Mouse (Mus musculus) olfactory bulb, adult 2 months (tissue): ENCODE results near the gene Nfkbia. TPM values are rescaled to one million over a fixed set of nuclear protein-coding genes. Genes with fewer than 3 reads are reported as not detected.
A peak's percentile ranks its signal among the peaks of the same experiment; 100 is the strongest.

Experiments used
- H3K27ac ChIP-seq: fragments of 200-500 bp; 2 replicates; pipeline ENCODE4 v1.5.1; 2012; ENCODE audit warnings: low read depth, low read length; ENCODE audit not compliant: insufficient read depth
- H3K4me1 ChIP-seq: fragments of 200-500 bp; 2 replicates; pipeline ENCODE4 v1.6.1; 2012; ENCODE audit warnings: low read length; ENCODE audit not compliant: control insufficient read depth, insufficient read depth
- H3K4me3 ChIP-seq: fragments of 200-500 bp; 2 replicates; pipeline ENCODE4 v1.5.1; 2012; ENCODE audit warnings: mild to moderate bottlenecking, low read depth, low read length, moderate library complexity; ENCODE audit not compliant: insufficient read depth
- CTCF ChIP-seq: fragments of 200-500 bp; IDR thresholded peaks from 2 replicates; pipeline ENCODE4 v1.5.1; 2012; ENCODE audit warnings: low read depth, mild to moderate bottlenecking, low read length, moderate library complexity; ENCODE audit not compliant: insufficient read depth
- POLR2A ChIP-seq: fragments of 200-500 bp; IDR thresholded peaks from 2 replicates; pipeline ENCODE4 v1.6.1; 2012; ENCODE audit warnings: mild to moderate bottlenecking, low read depth, low read length, moderate library complexity; ENCODE audit not compliant: insufficient read depth
- WGBS: fragments of 180-500 bp; shearing (Covaris S2); methylation state at CpG from one replicate; pipeline ENCODE4 v1.1.7; 2018; 5-methylcytosine and 5-hydroxymethylcytosine counted together
- polyA plus RNA-seq: library from polyadenylated mRNA; stranded (reverse); fragments of >200 nt; gene quantifications from 2 replicates; pipeline ENCODE4 v1.2.4, GENCODE M21; 2012; ENCODE audit warnings: low replicate concordance; ENCODE audit not compliant: missing spikeins, insufficient read depth, insufficient read length

The Nfkbia gene
- polyA plus RNA-seq, 1 experiment = not detected

DNA sequence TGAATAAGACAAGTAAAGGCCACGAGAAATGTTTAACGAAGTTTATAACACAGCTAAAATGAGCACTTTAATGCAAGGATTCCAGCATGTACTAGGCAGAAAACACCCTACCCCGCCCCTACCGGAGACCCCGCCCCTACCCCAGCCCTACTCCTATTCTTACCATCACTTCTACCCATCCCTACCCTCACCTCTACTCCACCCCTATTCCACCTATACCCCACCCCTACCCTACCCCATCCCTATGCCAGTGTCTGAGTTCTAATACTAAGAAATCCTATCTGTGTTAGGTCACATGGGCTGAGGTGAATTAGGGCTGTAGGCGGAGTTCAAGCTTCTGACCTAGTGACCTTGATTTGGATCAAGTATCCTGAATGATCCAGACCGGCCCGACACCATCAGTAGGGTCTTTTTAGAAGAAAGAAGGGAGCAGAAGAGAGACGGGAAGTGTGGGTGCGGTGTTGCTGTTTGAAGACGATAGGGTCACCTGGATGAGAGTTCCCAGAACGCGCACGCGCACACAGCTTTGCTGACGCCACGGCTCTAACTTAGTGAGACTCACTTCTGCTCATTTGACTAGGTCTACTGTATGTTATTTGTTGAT lies 15.0 kb upstream of the Nfkbia start:
- TF ChIP-seq POLR2A = no peak
- TF ChIP-seq CTCF = no peak
- no peak overlapping the region for H3K4me3 ChIP-seq
- H3K4me1 ChIP-seq = peaks cover 7% of the 10 kb centered on the region; the same call in 1 of the 2 replicates
- no peak overlapping the region for H3K27ac ChIP-seq
- 92% methylated on average over 17 of the region's 17 CpGs for WGBS

DNA sequence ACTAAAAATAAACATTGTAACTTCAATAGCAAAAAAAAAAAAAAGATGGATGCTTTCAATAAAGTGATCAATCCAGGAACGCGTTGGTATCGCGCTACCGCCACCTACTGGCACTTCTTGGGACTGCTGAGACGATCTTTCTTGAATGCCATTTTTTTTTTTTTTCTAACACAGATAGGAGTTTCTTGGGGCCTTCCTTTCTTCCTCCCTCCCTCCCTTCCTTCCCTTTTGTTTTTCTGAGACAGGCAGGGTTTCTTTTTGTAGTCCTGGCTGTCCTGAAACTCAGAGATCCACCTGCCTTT lies 13.5 kb upstream of the Nfkbia start:
- Histone ChIP-seq H3K4me1 (peaks cover 7% of the 10 kb centered on the region; the same call in 1 of the 2 replicates), H3K4me3 (no peak overlapping the region), H3K27ac (no peak overlapping the region)
- 2% methylated on average over 6 of the region's 6 CpGs for WGBS
- TF ChIP-seq POLR2A = no peak
- no peak for TF ChIP-seq CTCF

GRCm38 (mm10) chr12:55505314-55506028 lies 13.0 kb upstream of the Nfkbia start:
- Histone ChIP-seq H3K4me1 (peaks cover 7% of the 10 kb centered on the region; the same call in 1 of the 2 replicates), H3K27ac (no peak overlapping the region), H3K4me3 (no peak overlapping the region)
- 29% methylated on average over 7 of the region's 7 CpGs for WGBS
- TF ChIP-seq POLR2A = no peak
- TF ChIP-seq CTCF = no peak

DNA sequence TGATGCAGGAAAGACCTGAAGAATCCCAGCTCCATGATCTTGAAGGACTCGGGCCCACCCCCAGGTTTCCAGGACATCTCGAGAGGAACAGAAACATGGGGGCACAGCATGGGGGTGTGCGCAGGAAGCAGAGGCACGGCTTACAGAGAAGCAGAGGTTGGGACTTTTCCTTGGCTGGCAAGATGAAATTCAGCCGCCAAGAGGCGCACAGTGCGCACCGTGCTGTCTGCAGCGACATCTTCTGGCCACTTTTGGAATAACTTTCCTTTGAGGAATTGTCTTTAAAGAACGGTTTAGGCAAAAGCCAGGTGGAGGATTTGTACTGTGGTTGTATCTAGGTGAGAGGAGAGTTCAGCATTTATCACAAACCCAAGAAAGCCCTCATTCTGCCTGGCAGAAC lies 6.6 kb upstream of the Nfkbia start:
- WGBS = 0% methylated on average over 10 of the region's 10 CpGs
- H3K4me1 ChIP-seq = peaks cover 4% of the 10 kb centered on the region; the same call in 1 of the 2 replicates
- TF ChIP-seq CTCF (peak; percentile 97), POLR2A (no peak)
- no peak overlapping the region for H3K4me3 ChIP-seq
- no peak overlapping the region for H3K27ac ChIP-seq

DNA sequence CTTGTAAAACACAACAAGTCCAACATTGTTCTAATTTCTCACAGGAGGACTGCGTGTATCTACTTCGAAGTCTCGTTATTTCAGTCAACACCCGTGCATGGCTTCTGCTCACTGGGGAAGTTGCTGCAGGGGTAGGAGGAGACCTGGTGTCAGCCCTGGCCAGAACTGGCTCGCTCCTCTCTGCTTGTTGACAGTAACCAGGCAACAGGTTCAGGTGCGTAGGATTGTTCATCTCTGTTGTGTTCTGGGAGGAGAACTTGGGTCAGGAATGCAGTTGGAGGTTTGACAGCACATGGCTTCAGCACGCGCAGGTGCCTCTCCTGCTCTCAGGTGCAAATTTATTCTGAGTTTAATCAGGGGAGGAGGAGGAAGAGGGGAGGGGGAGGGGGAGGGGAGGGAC lies 5.3 kb upstream of the Nfkbia start:
- TF ChIP-seq CTCF (no peak), POLR2A (no peak)
- peaks cover 5% of the 10 kb centered on the region for H3K4me1 ChIP-seq
- WGBS = 70% methylated on average over 8 of the region's 8 CpGs
- H3K27ac ChIP-seq = no peak overlapping the region
- H3K4me3 ChIP-seq = no peak overlapping the region

GRCm38 (mm10) chr12:55495902-55496605 lies 3.6 kb upstream of the Nfkbia start:
- Histone ChIP-seq H3K27ac (0 out of 2 replicates have a peak overlapping the region, but pooled peaks have one; percentile 6), H3K4me1 (peaks cover 10% of the 10 kb centered on the region), H3K4me3 (no peak overlapping the region)
- no peak for TF ChIP-seq POLR2A
- TF ChIP-seq CTCF = no peak
- 86% methylated on average over 5 of the region's 5 CpGs for WGBS

DNA sequence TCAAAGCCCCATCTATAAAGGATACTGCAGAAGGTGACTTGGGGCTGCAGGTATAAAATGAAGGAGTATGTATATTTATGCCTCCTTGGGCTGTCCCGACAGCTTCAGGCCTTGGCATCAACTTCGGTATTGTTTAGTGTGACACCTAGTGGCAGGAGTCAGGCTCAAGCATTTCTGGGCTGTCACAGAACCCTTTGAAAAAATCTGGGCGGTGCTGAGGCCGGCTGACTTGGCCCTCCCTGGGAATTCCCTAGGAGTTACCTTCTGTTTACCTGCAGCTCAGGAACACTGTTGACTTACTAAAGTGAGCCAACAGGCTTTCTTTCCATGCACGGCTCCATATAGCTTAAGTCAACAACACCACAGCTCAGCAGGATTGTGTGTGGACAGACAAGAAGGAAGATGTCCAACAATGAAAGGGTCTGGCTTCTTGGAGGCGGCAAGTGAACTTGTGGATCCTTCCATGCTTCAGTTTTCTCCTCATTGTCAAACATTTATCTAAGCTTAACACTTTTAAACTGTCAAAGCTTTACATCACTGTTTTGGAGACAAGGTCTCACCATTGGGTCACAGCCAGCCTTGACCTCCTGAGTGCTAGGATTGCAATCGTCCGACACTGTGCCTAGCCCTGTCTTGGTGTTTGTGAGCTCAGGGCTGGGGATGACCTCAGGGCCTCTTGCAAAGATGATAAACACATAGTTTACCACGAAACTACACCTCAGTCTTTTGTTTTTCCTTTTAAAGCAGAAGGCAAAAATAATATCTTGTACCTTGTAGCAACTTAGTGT lies 2.9 kb upstream of the Nfkbia start:
- Histone ChIP-seq H3K4me3 (no peak overlapping the region), H3K4me1 (peaks cover 17% of the 10 kb centered on the region), H3K27ac (no peak overlapping the region)
- whole genome bisulfite sequencing = 44% methylated on average over 9 of the region's 9 CpGs
- TF ChIP-seq POLR2A (no peak), CTCF (no peak)

GRCm38 (mm10) chr12:55493381-55493780 lies 934 bp upstream of the Nfkbia start:
- WGBS = 53% methylated on average over 8 of the region's 8 CpGs
- Histone ChIP-seq H3K27ac (peak overlapping the region; percentile 45), H3K4me1 (peaks cover 19% of the 10 kb centered on the region), H3K4me3 (no peak overlapping the region)
- TF ChIP-seq POLR2A (no peak), CTCF (no peak)

DNA sequence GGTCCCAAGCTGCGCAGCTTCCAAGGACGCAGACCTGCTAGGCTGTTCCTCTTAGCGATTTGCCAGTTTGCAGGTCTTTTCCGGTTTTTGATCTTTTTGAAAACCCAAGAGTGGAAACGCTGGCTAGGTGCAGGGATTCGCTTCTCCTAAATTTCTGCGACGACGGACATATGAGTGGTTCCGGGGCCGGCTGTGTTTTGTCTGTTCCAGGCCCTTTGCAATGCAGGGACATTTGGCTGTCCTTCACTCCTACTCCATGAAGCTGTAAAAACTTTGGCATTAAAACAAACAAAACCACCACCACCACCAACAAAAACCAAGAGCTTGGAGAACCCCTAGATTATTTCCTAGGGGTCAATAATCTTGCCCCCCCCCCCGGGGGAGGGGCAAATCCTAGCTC lies 494 bp upstream of the Nfkbia start:
- peak overlapping the region; percentile 65 for H3K27ac ChIP-seq
- peak overlapping the region; percentile 100 for H3K4me3 ChIP-seq
- WGBS = 1% methylated on average over 12 of the region's 12 CpGs
- no peak for TF ChIP-seq POLR2A
- TF ChIP-seq CTCF = no peak
- H3K4me1 ChIP-seq = peaks cover 19% of the 10 kb centered on the region
